Comparison of ENCODE assay signal across 8 mouse cellular contexts in genomic region chr12:8947163-8947562, GRCm38 (mm10). TPM values are rescaled to one million over a fixed set of nuclear protein-coding genes. Genes with fewer than 3 reads are reported as not detected.
A peak's percentile ranks its signal among the peaks of the same experiment; 100 is the strongest.
DNase-seq lines count a peak whose midpoint lies in the region; ATAC-seq and TF ChIP-seq lines count a peak whose summit lies in the region.
"Had no signal": no experiment of that assay in that cellular context is flagged by ENCODE, and none has a peak within 500 bp of the region (broad histone marks: within the 10 kb centered on the region; RNA-seq: fewer than 3 reads in every experiment).

No protein-coding gene starts in this region.

- H3K36me3 ChIP-seq in liver, embryonic 13.5 days: no peaks in the 10 kb centered on the region
- no peaks in the 10 kb centered on the region for H3K36me3 ChIP-seq in forebrain, postnatal 0 days (ENCODE audit: insufficient read depth)
- H3K36me3 ChIP-seq in limb, embryonic 12.5 days: no peaks in the 10 kb centered on the region
- H3K36me3 ChIP-seq in neural tube, embryonic 15.5 days: no peaks in the 10 kb centered on the region

- no peaks in the 10 kb centered on the region for H3K9me3 ChIP-seq in liver, embryonic 13.5 days (replicated peaks)
- H3K9me3 ChIP-seq in forebrain, postnatal 0 days (ENCODE audit: low read length): no peaks in the 10 kb centered on the region
- no peaks in the 10 kb centered on the region for H3K9me3 ChIP-seq in limb, embryonic 12.5 days
- no peaks in the 10 kb centered on the region for H3K9me3 ChIP-seq in neural tube, embryonic 15.5 days (replicated peaks)

- H3K4me1 ChIP-seq in liver, embryonic 13.5 days (replicated peaks): peaks cover 8% of the 10 kb centered on the region
- H3K4me1 ChIP-seq in forebrain, postnatal 0 days (ENCODE audit: insufficient read depth): no peaks in the 10 kb centered on the region
- H3K4me1 ChIP-seq in limb, embryonic 12.5 days (replicated peaks): peaks cover 22% of the 10 kb centered on the region
- peaks cover 10% of the 10 kb centered on the region for H3K4me1 ChIP-seq in neural tube, embryonic 15.5 days

- H3K27ac ChIP-seq in liver, embryonic 13.5 days: no peak overlapping the region
- no peak overlapping the region for H3K27ac ChIP-seq in forebrain, postnatal 0 days (ENCODE audit: low read depth, low read length)
- no peak overlapping the region for H3K27ac ChIP-seq in limb, embryonic 12.5 days
- H3K27ac ChIP-seq in neural tube, embryonic 15.5 days (replicated peaks): no peak overlapping the region

- H3K4me2 ChIP-seq in liver, embryonic 13.5 days: peak overlapping the region; percentile 70
- peak overlapping the region; percentile 99; the same call in 1 of the 2 replicates for H3K4me2 ChIP-seq in forebrain, postnatal 0 days (ENCODE audit: low read depth)
- H3K4me2 ChIP-seq in limb, embryonic 12.5 days: peak overlapping the region; percentile 99
- peak overlapping the region; percentile 98 for H3K4me2 ChIP-seq in neural tube, embryonic 15.5 days

- no peak for ATAC-seq in liver, embryonic 13.5 days (ENCODE audit: low read depth)
- ATAC-seq in forebrain, postnatal 0 days: no peak
- ATAC-seq in limb, embryonic 12.5 days (ENCODE audit: insufficient number of reproducible peaks, insufficient read depth, low FRiP score, low TSS enrichment, low read depth): no peak
- no peak for ATAC-seq in neural tube, embryonic 15.5 days (ENCODE audit: low FRiP score)
- ATAC-seq in monocyte, adult 5-6 weeks (replicated peaks; ENCODE audit: insufficient number of reproducible peaks, low FRiP score, low TSS enrichment, poor library complexity, severe bottlenecking): no peak

- no peak for DNase-seq in liver, embryonic 13.5 days
- no peak for DNase-seq in liver
- DNase-seq in forebrain, postnatal 0 days: no peak
- DNase-seq in layer of hippocampus, adult 9-10 months (ENCODE audit: low spot score): no peak

- 33% methylated on average over 9 of the region's 9 CpGs for WGBS in liver, embryonic 13.5 days (ENCODE audit: insufficient replicate concordance)
- 63% methylated on average over 9 of the region's 9 CpGs for WGBS in forebrain, postnatal 0 days
- 56% methylated on average over 9 of the region's 9 CpGs for WGBS in limb, embryonic 12.5 days
- 51% methylated on average over 9 of the region's 9 CpGs for WGBS in neural tube, embryonic 15.5 days

- no peak overlapping the region for H3K9ac ChIP-seq in liver, embryonic 13.5 days
- H3K9ac ChIP-seq in forebrain, postnatal 0 days: peak overlapping the region; percentile 46; the same call in 1 of the 2 replicates
- no peak overlapping the region for H3K9ac ChIP-seq in limb, embryonic 12.5 days (replicated peaks)
- H3K9ac ChIP-seq in neural tube, embryonic 15.5 days (replicated peaks): 0 out of 2 replicates have a peak overlapping the region, but pooled peaks have one; percentile 17

- 0 out of 2 replicates have a peak overlapping the region, but pooled peaks have one; percentile 51 for H3K4me3 ChIP-seq in liver, embryonic 13.5 days (replicated peaks)
- no peak overlapping the region for H3K4me3 ChIP-seq in forebrain, postnatal 0 days (ENCODE audit: low read depth, low read length)
- H3K4me3 ChIP-seq in limb, embryonic 12.5 days (replicated peaks): no peak overlapping the region; the same call in 1 of the 2 replicates
- peak overlapping the region; percentile 47; the same call in 1 of the 2 replicates for H3K4me3 ChIP-seq in neural tube, embryonic 15.5 days (replicated peaks)

- no peak for TF ChIP-seq CTCF in forebrain, postnatal 0 days (IDR thresholded peaks at IDR 0.05; ENCODE audit: low read depth)

- H3K27me3 ChIP-seq in liver, embryonic 13.5 days: peaks cover 36% of the 10 kb centered on the region
- H3K27me3 ChIP-seq in forebrain, postnatal 0 days (ENCODE audit: insufficient read depth, low read length): 0 out of 2 replicates have a peak, but pooled peaks cover 5% of the 10 kb centered on the region
- peaks cover 7% of the 10 kb centered on the region; the same call in 1 of the 2 replicates for H3K27me3 ChIP-seq in limb, embryonic 12.5 days
- no peaks in the 10 kb centered on the region; the same call in 1 of the 2 replicates for H3K27me3 ChIP-seq in neural tube, embryonic 15.5 days (replicated peaks)
- H3K27me3 ChIP-seq: Patski had no signal

RNA-seq across cellular contexts. Expression of gene Matn3, which starts 0.6 kb away (rescaled TPM):
- 0.20 and 0.25 TPM in 2 replicates for polyA plus RNA-seq in liver, embryonic 13.5 days (2015; fragmentation: Nextera tagmentation; extraction: Ambion mirVana)
- 0.15 and 0.57 TPM in 2 replicates for total RNA-seq in forebrain, postnatal 0 days (2014; rRNA removed)
- 0.15 and 0.18 TPM in 2 replicates for polyA plus RNA-seq in forebrain, postnatal 0 days (2015; fragmentation: Nextera tagmentation; extraction: Ambion mirVana)
- 5.4 and 7.5 TPM in 2 replicates for polyA plus RNA-seq in limb, embryonic 12.5 days (2016; fragmentation: Nextera tagmentation; extraction: Ambion mirVana)
- polyA plus RNA-seq in neural tube, embryonic 15.5 days (2015; fragmentation: Nextera tagmentation; extraction: Ambion mirVana): 1.8 and 2.7 TPM in 2 replicates
- total RNA-seq in monocyte, adult 5-6 weeks (2017): not detected in 3 replicates

RNA-seq across cellular contexts. Expression of gene Laptm4a, which starts 25.7 kb away (rescaled TPM):
- 71.4 and 83.9 TPM in 2 replicates for polyA plus RNA-seq in liver, embryonic 13.5 days (2015; fragmentation: Nextera tagmentation; extraction: Ambion mirVana)
- 168 and 184 TPM in 2 replicates for total RNA-seq in forebrain, postnatal 0 days (2014; rRNA removed)
- 270 and 278 TPM in 2 replicates for polyA plus RNA-seq in forebrain, postnatal 0 days (2015; fragmentation: Nextera tagmentation; extraction: Ambion mirVana)
- 278 and 287 TPM in 2 replicates for polyA plus RNA-seq in limb, embryonic 12.5 days (2016; fragmentation: Nextera tagmentation; extraction: Ambion mirVana)
- 197 and 217 TPM in 2 replicates for polyA plus RNA-seq in neural tube, embryonic 15.5 days (2015; fragmentation: Nextera tagmentation; extraction: Ambion mirVana)
- 314 to 883 TPM (median 672 TPM) in 3 replicates for total RNA-seq in monocyte, adult 5-6 weeks (2017)

RNA-seq across cellular contexts. Expression of gene Wdr35, which starts 26.5 kb away (rescaled TPM):
- 1.6 and 2.0 TPM in 2 replicates for polyA plus RNA-seq in liver, embryonic 13.5 days (2015; fragmentation: Nextera tagmentation; extraction: Ambion mirVana)
- total RNA-seq in forebrain, postnatal 0 days (2014; rRNA removed): 24.9 and 27.7 TPM in 2 replicates
- 15.0 and 22.9 TPM in 2 replicates for polyA plus RNA-seq in forebrain, postnatal 0 days (2015; fragmentation: Nextera tagmentation; extraction: Ambion mirVana)
- 32.6 and 32.9 TPM in 2 replicates for polyA plus RNA-seq in limb, embryonic 12.5 days (2016; fragmentation: Nextera tagmentation; extraction: Ambion mirVana)
- polyA plus RNA-seq in neural tube, embryonic 15.5 days (2015; fragmentation: Nextera tagmentation; extraction: Ambion mirVana): 19.5 and 20.6 TPM in 2 replicates
- 0.67 to 1.3 TPM (median 1.2 TPM) in 3 replicates for total RNA-seq in monocyte, adult 5-6 weeks (2017)

Comparison
In these comparisons a context has a peak if more than half of its experiments do, and no peak if none do; other contexts are left out.
1. H3K4me3 ChIP-seq: peak in liver, embryonic 13.5 days (single experiment) and neural tube, embryonic 15.5 days (single experiment); none in forebrain, postnatal 0 days (single experiment) and limb, embryonic 12.5 days (single experiment).
2. H3K9ac ChIP-seq: peak in forebrain, postnatal 0 days (single experiment) and neural tube, embryonic 15.5 days (single experiment); none in liver, embryonic 13.5 days (single experiment) and limb, embryonic 12.5 days (single experiment).
3. Peak in every context shown above with its lines, with median percentiles within 50 percentile points of each other: H3K4me2 ChIP-seq.